Mouse (Mus musculus) heart, adult 2 months (tissue): ENCODE results near the gene Tbc1d19. TPM values are rescaled to one million over a fixed set of nuclear protein-coding genes. Genes with fewer than 3 reads are reported as not detected.

Experiments used
- DNase-seq, 2 experiments: peaks; one replicate each; pipeline ENCODE4 v3.0.0; 2021
- H3K27ac ChIP-seq: fragments of 200-600 bp; 2 replicates; pipeline ENCODE4 v1.8.1; 2022
- H3K27me3 ChIP-seq: fragments of 200-500 bp; 2 replicates; pipeline ENCODE4 v1.6.1; 2012; ENCODE audit warnings: mild to moderate bottlenecking, low read length, inconsistent platforms, mixed read lengths; ENCODE audit not compliant: control insufficient read depth, insufficient read depth
- H3K36me3 ChIP-seq: fragments of 200-500 bp; 2 replicates; pipeline ENCODE4 v1.6.1; 2012; ENCODE audit warnings: low read length, inconsistent platforms; ENCODE audit not compliant: control insufficient read depth, insufficient read depth
- H3K4me1 ChIP-seq: fragments of 200-500 bp; 2 replicates; pipeline ENCODE4 v1.6.1; 2011; ENCODE audit warnings: low read length; ENCODE audit not compliant: control insufficient read depth, insufficient read depth
- H3K4me3 ChIP-seq: fragments of 200-600 bp; 2 replicates; pipeline ENCODE4 v1.8.1; 2022
- H3K79me2 ChIP-seq: fragments of 200-500 bp; replicated peaks from 2 replicates; pipeline ENCODE4 v1.6.1; 2012; ENCODE audit warnings: mild to moderate bottlenecking, inconsistent platforms, low read length, moderate library complexity, mixed read lengths; ENCODE audit not compliant: control insufficient read depth, insufficient read depth
- H3K9ac ChIP-seq: fragments of 200-500 bp; 2 replicates; pipeline ENCODE4 v1.6.1; 2012; ENCODE audit warnings: low read depth, mild to moderate bottlenecking, control low read depth, inconsistent platforms, low read length, mixed read lengths
- CTCF ChIP-seq: fragments of 200-600 bp; IDR thresholded peaks from 2 replicates; pipeline ENCODE4 v1.8.1; 2022; ENCODE audit warnings: antibody characterized with exemption, mild to moderate bottlenecking, moderate library complexity
- EP300 ChIP-seq: fragments of 200-500 bp; IDR thresholded peaks from 2 replicates; pipeline ENCODE4 v1.6.1; 2011; ENCODE audit warnings: low read depth, low read length, control low read depth; ENCODE audit not compliant: insufficient read depth
- POLR2A ChIP-seq: fragments of 200-500 bp; IDR thresholded peaks from 2 replicates; pipeline ENCODE4 v1.6.1; 2011; ENCODE audit warnings: mild to moderate bottlenecking, low read depth, low read length, control low read depth; ENCODE audit not compliant: insufficient read depth
- WGBS: fragments of 180-500 bp; shearing (Covaris S2); methylation state at CpG from one replicate; pipeline ENCODE4 v1.1.7; 2018; 5-methylcytosine and 5-hydroxymethylcytosine counted together
- intact Hi-C: fragments of 180-260 bp; cut with DNase I; formaldehyde crosslinking; loops from one replicate; pipeline ENCODE4 v1.15.1; 2025
- polyA plus RNA-seq: library from polyadenylated mRNA; depleted of rRNA; stranded (reverse); fragments of >200 nt; gene quantifications from 2 replicates; pipeline ENCODE4 v1.2.3, GENCODE M21; 2012
- total RNA-seq, 2 experiments: library from RNA; stranded (reverse); gene quantifications; 2 replicates each; pipeline ENCODE4 v1.2.3; 2021

Gene Tbc1d19
- total and polyA plus RNA-seq, 3 experiments: 10.0 to 18.4 (median 16.7) TPM

- Histone ChIP-seq H3K27ac (peak overlapping the region; percentile 5; the same call in 1 of the 2 replicates), H3K27me3 (no peaks in the 10 kb centered on the region), H3K36me3 (peaks cover 2% of the 10 kb centered on the region), H3K9ac (no peak overlapping the region), H3K4me3 (no peak overlapping the region), H3K79me2 (no peaks in the 10 kb centered on the region), H3K4me1 (peaks cover 13% of the 10 kb centered on the region)
- TF ChIP-seq CTCF (no peak), EP300 (0 out of 2 replicates have a peak, but pooled peaks have one; percentile 26)
- intact Hi-C loops: no loop called here
- 33% methylated on average over 4 of the region's 4 CpGs for WGBS
- DNase-seq: peak in 1 of 2 experiments; percentile 64
Observed at GRCm38 (mm10) chr5:53937187-53937586, 127.8 kb downstream of the Tbc1d19 start.

- 49% methylated on average over 7 of the region's 7 CpGs for WGBS
- intact Hi-C loops: no loop called here
- no peaks in the 10 kb centered on the region for H3K36me3 ChIP-seq
- H3K9ac ChIP-seq: no peak overlapping the region
- no peak overlapping the region for H3K4me3 ChIP-seq
- TF ChIP-seq CTCF (no peak), POLR2A (no peak), EP300 (no peak)
- no peaks in the 10 kb centered on the region for H3K79me2 ChIP-seq
- peaks cover 7% of the 10 kb centered on the region for H3K4me1 ChIP-seq
- no peak for DNase-seq
- no peak overlapping the region for H3K27ac ChIP-seq
- H3K27me3 ChIP-seq: no peaks in the 10 kb centered on the region
Observed at GRCm38 (mm10) chr5:53939026-53939425, 129.6 kb downstream of the Tbc1d19 start.

- H3K36me3 ChIP-seq: no peaks in the 10 kb centered on the region
- H3K4me3 ChIP-seq: no peak overlapping the region
- TF ChIP-seq CTCF (no peak), POLR2A (no peak), EP300 (no peak)
- whole genome bisulfite sequencing: 62% methylated on average over 11 of the region's 11 CpGs
- H3K27me3 ChIP-seq: no peaks in the 10 kb centered on the region
- H3K9ac ChIP-seq: no peak overlapping the region
- no peaks in the 10 kb centered on the region for H3K79me2 ChIP-seq
- H3K27ac ChIP-seq: no peak overlapping the region
- intact Hi-C loops: no loop called here
- peaks cover 7% of the 10 kb centered on the region for H3K4me1 ChIP-seq
- no peak for DNase-seq
Observed at GRCm38 (mm10) chr5:53941322-53942024, 132.1 kb downstream of the Tbc1d19 start.

GRCm38 (mm10) chr5:53942332-53942731 lies 132.9 kb downstream of the Tbc1d19 start:
- Histone ChIP-seq H3K4me3 (no peak overlapping the region), H3K27ac (no peak overlapping the region), H3K4me1 (peaks cover 3% of the 10 kb centered on the region), H3K9ac (no peak overlapping the region), H3K36me3 (no peaks in the 10 kb centered on the region), H3K79me2 (no peaks in the 10 kb centered on the region), H3K27me3 (no peaks in the 10 kb centered on the region)
- no peak for TF ChIP-seq EP300
- TF ChIP-seq POLR2A: no peak
- TF ChIP-seq CTCF: no peak
- 82% methylated on average over 4 of the region's 4 CpGs for WGBS
- intact Hi-C loops: no loop called here
- no peak for DNase-seq

- 76% methylated on average over 11 of the region's 11 CpGs for WGBS
- no peak overlapping the region for H3K9ac ChIP-seq
- no peaks in the 10 kb centered on the region for H3K79me2 ChIP-seq
- H3K36me3 ChIP-seq: no peaks in the 10 kb centered on the region
- intact Hi-C loops: no loop called here
- DNase-seq: no peak
- H3K4me1 ChIP-seq: peaks cover 6% of the 10 kb centered on the region
- TF ChIP-seq CTCF: no peak
- TF ChIP-seq POLR2A: no peak
- TF ChIP-seq EP300: no peak
- H3K27me3 ChIP-seq: no peaks in the 10 kb centered on the region
- H3K4me3 ChIP-seq: no peak overlapping the region
- no peak overlapping the region for H3K27ac ChIP-seq
Observed at GRCm38 (mm10) chr5:53943321-53943857, 134.0 kb downstream of the Tbc1d19 start.

GRCm38 (mm10) chr5:53946747-53947146 lies 137.3 kb downstream of the Tbc1d19 start:
- DNase-seq: no peak
- H3K36me3 ChIP-seq: peaks cover 2% of the 10 kb centered on the region; the same call in 1 of the 2 replicates
- H3K27me3 ChIP-seq: no peaks in the 10 kb centered on the region
- intact Hi-C loops: no loop called here
- 97% methylated on average over 8 of the region's 8 CpGs for WGBS
- TF ChIP-seq CTCF (no peak), POLR2A (no peak), EP300 (no peak)
- peaks cover 15% of the 10 kb centered on the region for H3K4me1 ChIP-seq
- H3K27ac ChIP-seq: no peak overlapping the region
- no peak overlapping the region for H3K4me3 ChIP-seq
- H3K9ac ChIP-seq: no peak overlapping the region
- no peaks in the 10 kb centered on the region for H3K79me2 ChIP-seq
